Comparison of ENCODE assay signal across 19 mouse cellular contexts in the genomic region with DNA sequence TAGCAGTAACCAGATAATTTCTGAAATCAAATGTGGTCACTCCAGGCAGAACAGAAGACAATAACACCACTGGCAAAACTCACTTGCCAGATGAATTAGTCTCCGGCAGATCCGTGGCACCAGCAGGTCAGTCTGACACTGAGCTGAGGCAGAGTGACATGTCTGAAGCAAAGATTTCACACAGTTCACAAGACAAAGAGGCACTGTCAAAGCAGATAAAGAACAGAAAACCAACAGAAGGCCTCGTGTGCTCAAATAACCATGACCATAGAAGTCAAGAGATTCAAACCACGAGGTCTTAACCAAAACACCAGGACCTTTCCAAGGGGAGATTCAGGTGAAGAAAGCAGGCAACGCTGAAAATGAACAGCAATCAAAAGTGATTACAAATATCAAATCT.
DNase-seq lines count a peak whose midpoint lies in the region; ATAC-seq and TF ChIP-seq lines count a peak whose summit lies in the region.
"Had no signal": no experiment of that assay in that cellular context is flagged by ENCODE, and none has a peak within 500 bp of the region (broad histone marks: within the 10 kb centered on the region; RNA-seq: fewer than 3 reads in every experiment).

No protein-coding gene starts in this region.

- no peak overlapping the region for H3K4me2 ChIP-seq in hindbrain, postnatal 0 days (ENCODE audit: low read depth, low read length)
- H3K4me2 ChIP-seq: embryonic facial prominence, embryonic 15.5 days; forebrain, embryonic 13.5 days; hindbrain, embryonic 15.5 days; liver, embryonic 15.5 days had no signal

- no peak overlapping the region for H3K9ac ChIP-seq in hindbrain, postnatal 0 days (replicated peaks; ENCODE audit: low read length)
- H3K9ac ChIP-seq: embryonic facial prominence, embryonic 15.5 days; forebrain, embryonic 13.5 days; hindbrain, embryonic 15.5 days; liver, embryonic 15.5 days had no signal

- H3K27ac ChIP-seq in hindbrain, postnatal 0 days, result no peak overlapping the region
- H3K27ac ChIP-seq: embryonic facial prominence, embryonic 15.5 days; forebrain, embryonic 13.5 days; hindbrain, embryonic 15.5 days; liver, embryonic 15.5 days had no signal

- H3K4me1 ChIP-seq in hindbrain, postnatal 0 days (ENCODE audit: insufficient read depth, low read length), result no peaks in the 10 kb centered on the region
- H3K4me1 ChIP-seq: embryonic facial prominence, embryonic 15.5 days; liver, embryonic 15.5 days had no signal

- no peak for TF ChIP-seq CTCF in hindbrain, postnatal 0 days (IDR thresholded peaks at IDR 0.05; ENCODE audit: low read depth)

- intact Hi-C loops in gastrocnemius, postnatal 14 days (cut with DNase I; ENCODE audit: low total_unique reads), result no loop called here

- peak; percentile 8 for DNase-seq in cerebellum, postnatal 10 days
- no peak for DNase-seq in cerebellum, adult 11 months
- DNase-seq in ovary, adult 18-20 months (ENCODE audit: low spot score), result peak; percentile 12
- DNase-seq in ovary, postnatal 10 days (ENCODE audit: low spot score), result no peak
- DNase-seq in hindbrain, postnatal 0 days (ENCODE audit: low spot score), result peak; percentile 54
- DNase-seq in retina, postnatal 7 days (ENCODE audit: low read depth, low spot score), result peak; percentile 5
- DNase-seq in heart, adult 9 months (ENCODE audit: low spot score in 2 of 2), result no peak
- no peak for DNase-seq in gastrocnemius, postnatal 14 days
- DNase-seq: cerebellum, postnatal 25 days; heart, adult 11 months; kidney, adult 18-20 months; kidney, postnatal 25 days; lung, postnatal 10 days had no signal

- 24% methylated on average over 5 of the region's 5 CpGs for WGBS in hindbrain, postnatal 0 days

- H3K4me3 ChIP-seq in hindbrain, postnatal 0 days (ENCODE audit: low read length), result no peak overlapping the region
- H3K4me3 ChIP-seq: embryonic facial prominence, embryonic 15.5 days; forebrain, embryonic 13.5 days; hindbrain, embryonic 15.5 days; liver, embryonic 15.5 days had no signal

- ATAC-seq in hindbrain, postnatal 0 days, result peak; percentile 70
- ATAC-seq: CD4-positive, CD25-positive, alpha-beta regulatory T cell, adult 4 months; forebrain, embryonic 13.5 days had no signal

- no peaks in the 10 kb centered on the region for H3K9me3 ChIP-seq in hindbrain, postnatal 0 days (ENCODE audit: low read length)
- H3K9me3 ChIP-seq: embryonic facial prominence, embryonic 15.5 days; forebrain, embryonic 13.5 days; G1E; hindbrain, embryonic 15.5 days; liver, embryonic 15.5 days had no signal

- no peaks in the 10 kb centered on the region for H3K27me3 ChIP-seq in hindbrain, postnatal 0 days (ENCODE audit: insufficient read depth, low read length)
- H3K27me3 ChIP-seq: embryonic facial prominence, embryonic 15.5 days; forebrain, embryonic 13.5 days; hindbrain, embryonic 15.5 days; liver, embryonic 15.5 days had no signal

- H3K36me3 ChIP-seq in hindbrain, postnatal 0 days (ENCODE audit: insufficient read depth, low read length), result no peaks in the 10 kb centered on the region
- H3K36me3 ChIP-seq: embryonic facial prominence, embryonic 15.5 days; G1E; hindbrain, embryonic 15.5 days; liver, embryonic 15.5 days had no signal

Comparison
In these comparisons a context has a peak if more than half of its experiments do, and no peak if none do; other contexts are left out.
1. DNase-seq: peak in cerebellum, postnatal 10 days (2 of 2), ovary, adult 18-20 months (single experiment), hindbrain, postnatal 0 days (single experiment) and retina, postnatal 7 days (single experiment); none in cerebellum, adult 11 months (single experiment), ovary, postnatal 10 days (single experiment), heart, adult 9 months (0 of 2) and gastrocnemius, postnatal 14 days (single experiment).